Comparison of ENCODE assay signal across 21 mouse cellular contexts in the genomic region with DNA sequence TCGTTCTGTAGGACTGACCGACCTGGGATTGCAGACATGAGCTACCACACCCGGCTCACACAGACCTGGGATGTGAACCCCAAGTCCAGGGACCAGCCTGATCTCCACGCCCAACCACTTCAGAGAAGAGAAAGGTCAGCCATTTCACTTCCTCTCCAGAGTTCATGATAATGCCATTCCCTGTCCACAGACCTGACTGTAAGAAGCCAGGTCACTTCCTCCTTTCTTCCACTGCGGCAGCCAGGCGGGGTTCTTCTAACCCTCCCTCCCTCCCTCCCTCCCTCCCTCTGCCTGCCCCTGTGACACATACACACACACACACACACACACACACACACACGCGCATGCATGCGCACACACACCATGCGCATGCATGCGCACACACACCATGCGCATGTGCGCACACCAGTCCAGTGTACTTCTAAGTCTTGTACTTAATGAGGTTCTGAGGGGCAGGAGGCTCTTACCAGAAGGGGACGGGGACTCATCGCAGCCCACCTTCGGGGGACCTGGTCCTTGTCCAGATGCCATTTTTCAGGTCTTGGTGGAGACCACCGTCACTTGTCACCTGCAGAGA. TPM values are rescaled to one million over a fixed set of nuclear protein-coding genes. Genes with fewer than 3 reads are reported as not detected.
DNase-seq lines count a peak whose midpoint lies in the region; ATAC-seq lines count a peak whose summit lies in the region.
"Had no signal": no experiment of that assay in that cellular context is flagged by ENCODE, and none has a peak within 500 bp of the region (broad histone marks: within the 10 kb centered on the region; RNA-seq: fewer than 3 reads in every experiment).

No protein-coding gene starts in this region.

- no peaks in the 10 kb centered on the region for H3K9me3 ChIP-seq in liver, embryonic 13.5 days (replicated peaks)
- H3K9me3 ChIP-seq in liver, embryonic 11.5 days (ENCODE audit: control insufficient read depth, low read length) = no peaks in the 10 kb centered on the region
- H3K9me3 ChIP-seq: forebrain, embryonic 13.5 days; heart, embryonic 15.5 days; hindbrain, embryonic 13.5 days; limb, embryonic 10.5 days; midbrain, embryonic 12.5 days had no signal

- no peaks in the 10 kb centered on the region for H3K27me3 ChIP-seq in liver, embryonic 13.5 days
- H3K27me3 ChIP-seq in liver, embryonic 11.5 days (replicated peaks; ENCODE audit: control insufficient read depth, insufficient read depth, low read length) = no peaks in the 10 kb centered on the region
- H3K27me3 ChIP-seq: forebrain, embryonic 13.5 days; heart, embryonic 15.5 days; hindbrain, embryonic 13.5 days; midbrain, embryonic 12.5 days had no signal

- H3K27ac ChIP-seq in liver, embryonic 13.5 days = 0 out of 2 replicates have a peak overlapping the region, but pooled peaks have one; percentile 18
- H3K27ac ChIP-seq in liver, embryonic 11.5 days (ENCODE audit: low read depth, low read length) = no peak overlapping the region
- H3K27ac ChIP-seq: forebrain, embryonic 13.5 days; heart, embryonic 15.5 days; hindbrain, embryonic 13.5 days; limb, embryonic 10.5 days; midbrain, embryonic 12.5 days had no signal

- H3K4me2 ChIP-seq in liver, embryonic 13.5 days = no peak overlapping the region
- H3K4me2 ChIP-seq in liver, embryonic 11.5 days = no peak overlapping the region; the same call in 1 of the 2 replicates
- H3K4me2 ChIP-seq: forebrain, embryonic 13.5 days; heart, embryonic 15.5 days; hindbrain, embryonic 13.5 days; lung, embryonic 14.5 days; midbrain, embryonic 12.5 days had no signal

- no peak for ATAC-seq in liver, embryonic 13.5 days (ENCODE audit: low read depth)
- ATAC-seq in liver, embryonic 11.5 days (replicated peaks; ENCODE audit: low FRiP score) = no peak
- ATAC-seq in granulocyte monocyte progenitor cell, adult 5-6 weeks (replicated peaks; ENCODE audit: poor library complexity, severe bottlenecking) = peak; percentile 54
- peak; percentile 76 for ATAC-seq in monocyte, adult 5-6 weeks (replicated peaks; ENCODE audit: insufficient number of reproducible peaks, low FRiP score, low TSS enrichment, poor library complexity, severe bottlenecking)
- ATAC-seq: forebrain, embryonic 13.5 days had no signal

- no peak overlapping the region for H3K4me3 ChIP-seq in liver, embryonic 13.5 days (replicated peaks)
- H3K4me3 ChIP-seq in liver, embryonic 11.5 days (ENCODE audit: low read depth, low read length) = no peak overlapping the region
- H3K4me3 ChIP-seq: forebrain, embryonic 13.5 days; heart, embryonic 15.5 days; hindbrain, embryonic 13.5 days; limb, embryonic 10.5 days; midbrain, embryonic 12.5 days had no signal

- H3K4me1 ChIP-seq in liver, embryonic 13.5 days (replicated peaks) = peaks cover 47% of the 10 kb centered on the region
- H3K4me1 ChIP-seq in liver, embryonic 11.5 days (replicated peaks; ENCODE audit: control insufficient read depth, insufficient read depth, low read length) = peaks cover 25% of the 10 kb centered on the region

- 74% methylated on average over 17 of the region's 17 CpGs for WGBS in liver, embryonic 13.5 days (ENCODE audit: insufficient replicate concordance)
- WGBS in liver, embryonic 11.5 days = 82% methylated on average over 17 of the region's 17 CpGs

- no peak overlapping the region for H3K9ac ChIP-seq in liver, embryonic 13.5 days
- no peak overlapping the region for H3K9ac ChIP-seq in liver, embryonic 11.5 days (ENCODE audit: low read depth, low read length)
- H3K9ac ChIP-seq: forebrain, embryonic 13.5 days; heart, embryonic 15.5 days; hindbrain, embryonic 13.5 days; lung, embryonic 14.5 days; midbrain, embryonic 12.5 days had no signal

- DNase-seq in liver, embryonic 13.5 days = no peak
- no peak for DNase-seq in liver, embryonic 11.5 days (ENCODE audit: low spot score)
- DNase-seq in A20 (ENCODE audit: low read depth, low spot score) = peak; percentile 61
- no peak for DNase-seq in urinary bladder, postnatal 25 days (ENCODE audit: low spot score)
- DNase-seq in cerebellum, postnatal 4 days (ENCODE audit: low spot score in 2 of 2) = no peak
- DNase-seq in heart, adult 8-10 months (ENCODE audit: low spot score) = no peak
- DNase-seq: adrenal gland, adult 8-10 months; cerebellum, adult 8-10 months; kidney, adult 2 months; kidney, postnatal 36 days; layer of hippocampus, postnatal 36 days; lung, embryonic 14.5 days; right cerebral cortex, adult 18-20 months; spleen, adult 18-20 months had no signal

- peaks cover 45% of the 10 kb centered on the region for H3K36me3 ChIP-seq in liver, embryonic 13.5 days
- peaks cover 27% of the 10 kb centered on the region for H3K36me3 ChIP-seq in liver, embryonic 11.5 days (ENCODE audit: control insufficient read depth, insufficient read depth, low read length)

RNA-seq across cellular contexts. Expression of a gene that starts 3.4 kb away (rescaled TPM):
- 2.4 and 3.0 TPM in 2 replicates for polyA plus RNA-seq in liver, embryonic 13.5 days (2015; fragmentation: Nextera tagmentation; extraction: Ambion mirVana)
- 10.8 and 11.3 TPM in 2 replicates for polyA plus RNA-seq in liver, embryonic 11.5 days (2014; fragmentation: Nextera tagmentation; extraction: Ambion mirVana)
- total RNA-seq in granulocyte monocyte progenitor cell, adult 5-6 weeks (2014; fragmentation: Nextera tagmentation) = 137 and 143 TPM in 2 replicates
- 55.9 and 59.2 TPM in 2 replicates for total RNA-seq in granulocyte monocyte progenitor cell, adult 5-6 weeks (2017)
- total RNA-seq in monocyte, adult 5-6 weeks (2017) = 39.5 to 56.8 TPM (median 45.8 TPM) in 3 replicates
- 10 to 100 TPM; 11.0 to 15.9 (median 13.7) TPM for total RNA-seq in heart, adult 8-10 months (2022)

RNA-seq across cellular contexts. Expression of a gene that starts 31.7 kb away (rescaled TPM):
- 0.48 and 0.56 TPM in 2 replicates for polyA plus RNA-seq in liver, embryonic 13.5 days (2015; fragmentation: Nextera tagmentation; extraction: Ambion mirVana)
- polyA plus RNA-seq in liver, embryonic 11.5 days (2014; fragmentation: Nextera tagmentation; extraction: Ambion mirVana) = 1.8 and 2.0 TPM in 2 replicates
- total RNA-seq in granulocyte monocyte progenitor cell, adult 5-6 weeks (2014; fragmentation: Nextera tagmentation) = 4.0 and 8.5 TPM in 2 replicates
- 6.1 and 6.5 TPM in 2 replicates for total RNA-seq in granulocyte monocyte progenitor cell, adult 5-6 weeks (2017)
- 25.3 to 46.9 TPM (median 28.9 TPM) in 3 replicates for total RNA-seq in monocyte, adult 5-6 weeks (2017)
- total RNA-seq in heart, adult 8-10 months (2022) = 1 to 10 TPM; 5.0 to 8.7 (median 6.8) TPM

RNA-seq across cellular contexts. Expression of a gene that starts 52.4 kb away (rescaled TPM):
- polyA plus RNA-seq in liver, embryonic 13.5 days (2015; fragmentation: Nextera tagmentation; extraction: Ambion mirVana) = 6.3 and 7.0 TPM in 2 replicates
- 9.7 and 9.9 TPM in 2 replicates for polyA plus RNA-seq in liver, embryonic 11.5 days (2014; fragmentation: Nextera tagmentation; extraction: Ambion mirVana)
- 9.4 and 14.4 TPM in 2 replicates for total RNA-seq in granulocyte monocyte progenitor cell, adult 5-6 weeks (2014; fragmentation: Nextera tagmentation)
- 14.3 and 17.7 TPM in 2 replicates for total RNA-seq in granulocyte monocyte progenitor cell, adult 5-6 weeks (2017)
- total RNA-seq in monocyte, adult 5-6 weeks (2017) = 23.5 to 34.2 TPM (median 32.3 TPM) in 3 replicates
- total RNA-seq in heart, adult 8-10 months (2022) = 1 to 10 TPM in 3 of 4 experiments, not detected in 1; 1.5 to 3.4 (median 2.2) TPM

Comparison
In these comparisons a context has a peak if more than half of its experiments do, and no peak if none do; other contexts are left out.
1. ATAC-seq: peak in granulocyte monocyte progenitor cell, adult 5-6 weeks (single experiment) and monocyte, adult 5-6 weeks (single experiment); none in liver, embryonic 13.5 days (single experiment) and liver, embryonic 11.5 days (single experiment).